Mouse (Mus musculus) ovary, postnatal 10 days (tissue): Measurements from ENCODE around the gene Foxa3.
A peak's percentile ranks its signal among the peaks of the same experiment; 100 is the strongest.
"Not testable (repeated sequence)": the region's sequence is repeated elsewhere in the genome, so short reads cannot be mapped to it uniquely, and the experiment has no call there.

ENCODE experiments used
- DNase-seq: peaks from one replicate; pipeline ENCODE4 v3.0.0; 2022; ENCODE audit warnings: low spot score

Foxa3 gene

GRCm38 (mm10) chr7:19023357-19023814, at the start of gene Foxa3:
Foxa3 (minus strand) TSS chr7:19023538.
- no peak for DNase-seq

GRCm38 (mm10) chr7:19071024-19071423, 47.7 kb upstream of the Foxa3 start:
- not testable (repeated sequence) for DNase-seq

- no peak for DNase-seq
Observed at GRCm38 (mm10) chr7:19069500-19069899, 46.2 kb upstream of the Foxa3 start.

- DNase-seq, result peak; percentile 51
Observed at GRCm38 (mm10) chr7:19068707-19069106, 45.4 kb upstream of the Foxa3 start.

- no peak for DNase-seq
Observed at GRCm38 (mm10) chr7:19067935-19068334, 44.6 kb upstream of the Foxa3 start.

GRCm38 (mm10) chr7:19067063-19067462, 43.7 kb upstream of the Foxa3 start:
- no peak for DNase-seq

GRCm38 (mm10) chr7:19065896-19066295, 42.6 kb upstream of the Foxa3 start:
- DNase-seq, result no peak

- DNase-seq, result no peak
Observed at GRCm38 (mm10) chr7:19057405-19057804, 34.1 kb upstream of the Foxa3 start.

- no peak for DNase-seq
Observed at GRCm38 (mm10) chr7:19055108-19055507, 31.8 kb upstream of the Foxa3 start.

- DNase-seq, result no peak
Observed at GRCm38 (mm10) chr7:19054777-19055076, 31.4 kb upstream of the Foxa3 start.

GRCm38 (mm10) chr7:19054047-19054776, 30.9 kb upstream of the Foxa3 start, which contains the start of gene Rsph6a:
Rsph6a (plus strand) TSS chr7:19054690.
- DNase-seq, result no peak

- no peak for DNase-seq
Observed at GRCm38 (mm10) chr7:19053136-19053532, 29.8 kb upstream of the Foxa3 start.

- no peak for DNase-seq
Observed at GRCm38 (mm10) chr7:19052345-19053135, 29.2 kb upstream of the Foxa3 start.

- DNase-seq, result no peak
Observed at GRCm38 (mm10) chr7:19051161-19051560, 27.8 kb upstream of the Foxa3 start.

GRCm38 (mm10) chr7:19050172-19050571, 26.8 kb upstream of the Foxa3 start:
- DNase-seq, result no peak

GRCm38 (mm10) chr7:19049252-19049651, 25.9 kb upstream of the Foxa3 start:
- DNase-seq, result no peak

GRCm38 (mm10) chr7:19048006-19048527, 24.7 kb upstream of the Foxa3 start:
- DNase-seq, result no peak

GRCm38 (mm10) chr7:19046286-19047069, 23.1 kb upstream of the Foxa3 start:
- no peak for DNase-seq

GRCm38 (mm10) chr7:19044616-19045015, 21.3 kb upstream of the Foxa3 start:
- DNase-seq, result no peak

GRCm38 (mm10) chr7:19031641-19032040, 8.3 kb upstream of the Foxa3 start:
- DNase-seq, result no peak

- DNase-seq, result peak; percentile 29
Observed at GRCm38 (mm10) chr7:19029084-19029653, 5.8 kb upstream of the Foxa3 start.

GRCm38 (mm10) chr7:19028067-19028466, 4.7 kb upstream of the Foxa3 start:
- DNase-seq, result no peak
